Mouse (Mus musculus) mouse trophoblast stem cell (cell line): ENCODE results near the gene H2al1a.
"Not testable (repeated sequence)": the region's sequence is repeated elsewhere in the genome, so short reads cannot be mapped to it uniquely, and the experiment has no call there.

ENCODE experiments used
- in situ Hi-C, 2 experiments: fragments of 300-500 bp; cut with MseI, MboI; formaldehyde crosslinking; loops; 2 replicates in 1 of 2; 3 replicates in 1 of 2; pipeline ENCODE4 v1.15.1; 2025

Gene H2al1a

DNA sequence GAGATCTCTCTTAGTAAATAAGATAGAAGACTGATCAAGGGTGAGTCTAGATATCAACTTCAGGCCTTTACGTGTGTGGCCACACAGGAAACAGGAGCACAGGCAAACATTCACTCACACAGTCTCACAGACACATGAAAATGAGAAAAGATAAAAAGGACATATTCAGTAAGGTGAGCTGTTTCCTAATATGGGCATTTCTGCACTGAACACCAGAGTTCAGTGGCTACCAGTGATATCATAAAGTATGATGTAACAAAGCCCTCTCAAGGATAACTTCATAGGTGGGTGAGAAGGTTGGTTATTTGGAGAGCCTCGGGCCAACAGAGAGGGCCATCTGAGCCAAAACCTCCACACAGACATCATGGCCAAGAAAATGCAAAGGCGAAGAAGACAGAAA lies at the start of gene H2al1a:
Gene H2al1a, plus strand, starts transcription at position 301 of the 400 bp plus-strand sequence.
- in situ Hi-C loops: not testable (repeated sequence)

DNA sequence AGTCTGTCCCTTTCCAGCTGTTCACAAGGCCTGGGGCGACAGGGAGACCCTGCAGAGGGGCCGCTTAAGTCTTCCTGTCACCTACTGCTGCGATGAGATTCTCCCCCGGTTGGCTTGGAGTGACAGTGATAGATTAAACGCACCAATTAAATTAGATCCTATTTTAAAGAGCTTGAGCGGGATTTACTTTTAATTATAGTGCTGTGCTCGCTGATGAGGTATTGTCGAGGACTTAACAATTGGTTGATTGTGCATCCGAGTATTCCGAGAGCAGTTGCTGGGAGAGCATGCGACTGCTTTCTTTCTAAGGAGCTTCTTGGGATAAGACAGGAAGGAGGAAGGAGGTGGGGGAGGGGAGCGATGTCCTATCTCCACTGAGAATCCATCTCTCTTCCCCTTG lies 48.9 kb upstream of the H2al1a start:
- in situ Hi-C loops: loop anchor here in 1 of 2 experiments (25.0 kb wide), 1 partner anchor 112 kb away; no protein-coding TSS in a partner anchor

DNA sequence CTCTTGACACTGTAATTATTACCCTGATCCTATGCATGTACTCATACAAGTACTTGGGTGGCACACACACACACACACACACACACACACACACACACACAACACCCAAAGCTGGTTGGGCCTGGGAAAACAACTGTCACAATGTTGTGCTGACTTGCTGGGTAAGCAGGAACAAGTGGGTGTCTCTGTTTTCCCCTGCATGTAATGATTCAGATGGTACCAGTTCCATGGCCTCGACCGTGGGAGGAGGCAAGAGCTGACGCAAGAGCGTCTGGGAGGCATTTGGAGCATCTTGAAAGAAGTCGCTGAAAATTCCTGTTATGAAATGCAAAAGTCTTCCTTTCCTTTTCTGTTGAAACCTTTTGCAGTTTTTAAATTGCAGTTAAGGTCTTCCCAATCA lies 45.0 kb upstream of the H2al1a start:
- in situ Hi-C loops: loop anchor here in 1 of 2 experiments (25.0 kb wide), 1 partner anchor 108 kb away; no protein-coding TSS in a partner anchor

DNA sequence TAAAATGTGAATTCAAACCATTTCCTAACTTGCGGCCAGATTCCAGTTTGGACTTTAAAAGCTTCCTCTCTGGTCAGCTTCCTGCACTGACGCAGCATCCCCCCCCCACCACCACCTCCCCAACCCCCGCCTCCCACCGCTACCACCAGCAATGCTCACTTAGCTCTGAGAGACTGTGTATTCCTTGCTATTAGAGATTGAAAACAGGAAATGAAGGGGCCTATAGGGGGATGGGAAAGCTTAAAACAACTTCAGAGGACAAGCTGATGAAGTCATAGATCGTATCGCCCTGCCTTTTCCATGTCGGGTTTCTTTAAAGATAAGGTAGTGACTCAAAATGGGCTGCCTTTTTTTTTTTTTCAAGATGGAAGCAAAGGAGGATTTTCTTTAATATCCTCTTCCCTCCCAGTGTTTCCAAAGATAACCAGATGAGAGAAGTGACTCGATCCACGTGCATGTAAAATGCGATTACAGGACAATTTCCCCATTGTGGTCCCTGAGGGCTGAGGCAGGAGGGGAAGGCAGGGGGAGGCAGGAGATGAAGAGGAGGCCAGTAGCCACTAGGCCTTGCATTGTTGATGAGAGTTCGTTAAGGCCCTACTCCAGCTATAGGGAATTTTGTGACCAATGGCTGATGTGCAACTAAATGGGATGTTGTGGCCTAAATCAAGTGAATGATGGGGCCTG lies 44.4 kb upstream of the H2al1a start:
- in situ Hi-C loops: loop anchor here in 1 of 2 experiments (25.0 kb wide), 1 partner anchor 108 kb away; no protein-coding TSS in a partner anchor

DNA sequence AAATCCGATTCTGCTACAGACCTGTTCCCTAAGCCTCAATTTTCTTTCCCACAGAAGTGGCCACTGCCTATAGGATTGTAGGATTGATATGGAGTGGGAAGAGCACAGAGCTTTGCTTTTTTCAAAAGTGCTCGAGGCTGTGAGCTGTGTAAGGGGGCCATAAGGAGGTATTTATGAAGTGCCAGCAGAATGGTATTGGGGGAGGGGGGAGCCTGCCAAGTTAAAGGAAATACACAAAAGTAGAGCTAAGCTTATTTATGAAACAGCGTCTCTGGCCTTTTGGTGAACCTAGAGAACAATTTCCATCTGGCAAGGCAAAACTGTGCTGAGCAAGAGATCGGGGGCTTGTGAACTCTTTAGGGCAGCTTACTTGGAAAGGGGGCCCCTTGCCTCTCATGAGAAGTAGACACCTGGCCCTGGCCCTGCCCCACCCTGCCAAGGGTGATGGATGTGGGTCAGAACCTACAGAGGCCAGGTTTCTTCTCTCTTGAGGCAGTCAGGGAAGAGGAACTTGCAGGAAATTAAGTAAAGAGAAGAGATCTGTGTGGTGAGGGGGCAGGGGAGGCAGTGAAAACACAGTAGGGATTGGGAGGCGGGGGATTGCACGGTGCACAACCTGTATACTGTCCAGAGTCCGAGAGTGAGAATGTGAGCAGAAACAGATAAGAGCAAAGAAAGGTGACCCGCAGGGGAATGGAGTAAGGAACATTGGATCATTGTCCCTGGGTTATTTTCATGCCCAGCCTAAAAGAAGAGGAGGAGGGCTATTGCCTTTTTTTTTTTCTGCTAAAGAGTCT lies 43.3 kb upstream of the H2al1a start:
- in situ Hi-C loops: loop anchor here in 1 of 2 experiments (25.0 kb wide), 1 partner anchor 107 kb away; no protein-coding TSS in a partner anchor

DNA sequence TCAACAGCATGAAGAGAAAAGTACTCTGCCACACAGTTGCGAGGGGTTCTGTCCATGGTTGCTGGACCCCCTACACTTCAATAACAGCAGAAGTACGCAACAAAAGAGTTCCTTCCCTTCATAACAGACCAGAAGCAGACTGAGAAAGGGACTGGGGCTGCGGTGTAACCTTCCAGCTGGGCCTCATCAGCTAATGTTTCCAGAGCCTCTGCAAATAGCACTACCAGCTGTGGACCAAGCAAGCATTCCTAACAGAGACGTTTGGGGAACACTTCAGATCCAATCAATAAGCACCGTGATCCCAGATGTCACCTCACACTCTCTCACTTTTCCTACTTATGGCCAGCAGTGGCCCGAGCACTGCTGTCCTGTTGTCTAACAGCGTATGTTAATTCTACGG lies 34.1 kb upstream of the H2al1a start:
- in situ Hi-C loops: loop anchor here in 1 of 2 experiments (25.0 kb wide), 1 partner anchor 97 kb away; no protein-coding TSS in a partner anchor

DNA sequence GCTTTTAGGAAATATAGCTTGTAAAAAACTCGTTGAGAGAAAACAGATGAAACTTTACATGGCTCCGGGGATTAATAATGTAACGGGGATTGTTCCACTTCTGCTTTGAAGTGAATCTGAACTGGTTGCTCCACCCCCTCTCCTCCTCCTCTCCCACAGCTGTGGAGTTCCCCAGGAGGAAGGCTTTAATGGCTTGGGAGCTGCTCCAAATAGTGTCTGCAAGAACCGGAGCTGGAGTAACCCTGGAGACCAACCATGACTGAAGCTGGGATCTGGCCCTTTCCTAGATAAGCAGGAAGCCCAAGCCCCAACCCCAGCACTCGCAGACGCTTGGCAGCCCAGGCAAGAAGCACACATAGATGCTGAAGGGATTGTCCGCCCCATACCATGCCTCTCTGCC lies 31.3 kb upstream of the H2al1a start:
- in situ Hi-C loops: loop anchor here in 1 of 2 experiments (25.0 kb wide), 1 partner anchor 95 kb away; no protein-coding TSS in a partner anchor

DNA sequence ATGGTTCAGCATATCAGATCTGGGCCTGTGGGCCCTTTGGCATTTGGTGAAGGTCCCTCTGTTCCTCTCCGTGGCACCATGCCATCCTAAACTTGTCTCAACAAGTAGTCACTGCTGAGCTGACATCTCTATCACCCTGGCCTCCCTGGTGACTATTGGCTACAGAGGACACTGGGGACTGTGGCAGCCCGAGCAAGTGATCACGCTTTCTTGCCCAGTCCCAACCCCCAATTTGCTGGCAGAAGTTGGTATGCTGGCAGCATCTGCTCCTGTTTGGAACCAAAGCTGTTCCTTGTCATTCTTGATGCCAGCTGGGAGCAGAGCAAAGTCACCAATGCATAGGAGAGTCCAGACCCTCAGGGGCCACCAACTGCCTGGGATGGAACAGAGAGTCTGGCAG lies 30.0 kb upstream of the H2al1a start:
- in situ Hi-C loops: loop anchor here in 1 of 2 experiments (25.0 kb wide), 1 partner anchor 93 kb away; no protein-coding TSS in a partner anchor

DNA sequence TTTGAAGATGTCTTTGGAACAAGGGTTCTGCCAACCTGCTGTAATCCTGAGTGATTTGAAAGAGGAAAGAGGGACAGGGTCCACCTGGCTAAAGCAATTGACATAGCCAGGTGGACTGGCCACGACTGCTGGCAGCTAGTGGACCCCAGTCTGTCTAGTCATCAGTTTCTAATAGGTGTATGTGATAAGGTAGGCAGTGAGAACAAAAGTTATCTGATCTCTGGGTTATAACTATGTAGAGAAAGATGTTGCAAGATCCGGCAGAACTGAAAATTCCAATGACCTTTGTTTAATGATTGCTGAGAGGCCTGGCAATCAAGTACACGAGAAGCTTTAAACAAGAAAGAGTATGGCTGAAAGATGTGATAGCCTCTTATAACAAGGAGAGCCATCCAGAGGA lies 25.9 kb upstream of the H2al1a start:
- in situ Hi-C loops: loop anchor here in 1 of 2 experiments (25.0 kb wide), 1 partner anchor 89 kb away; no protein-coding TSS in a partner anchor

DNA sequence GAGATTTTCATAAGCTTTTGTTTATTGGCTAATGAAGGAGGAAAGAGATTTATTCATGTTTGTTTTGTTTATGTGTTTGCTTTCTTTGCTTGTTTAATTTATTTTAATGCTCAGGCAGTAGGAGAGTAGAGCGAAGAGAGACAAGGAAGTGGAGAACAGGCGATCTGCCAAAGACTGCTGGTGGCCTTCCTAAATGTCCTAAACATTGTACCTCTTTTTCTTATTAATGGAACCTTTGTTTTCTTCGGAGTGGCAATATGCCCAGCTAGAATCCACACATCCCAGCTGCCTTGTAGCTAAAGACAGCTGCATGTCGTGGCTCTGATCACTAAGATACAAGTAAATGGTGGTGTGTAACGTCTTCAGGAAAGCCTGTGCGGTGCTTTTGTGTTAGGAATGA lies 22.0 kb upstream of the H2al1a start:
- in situ Hi-C loops: no loop called here

DNA sequence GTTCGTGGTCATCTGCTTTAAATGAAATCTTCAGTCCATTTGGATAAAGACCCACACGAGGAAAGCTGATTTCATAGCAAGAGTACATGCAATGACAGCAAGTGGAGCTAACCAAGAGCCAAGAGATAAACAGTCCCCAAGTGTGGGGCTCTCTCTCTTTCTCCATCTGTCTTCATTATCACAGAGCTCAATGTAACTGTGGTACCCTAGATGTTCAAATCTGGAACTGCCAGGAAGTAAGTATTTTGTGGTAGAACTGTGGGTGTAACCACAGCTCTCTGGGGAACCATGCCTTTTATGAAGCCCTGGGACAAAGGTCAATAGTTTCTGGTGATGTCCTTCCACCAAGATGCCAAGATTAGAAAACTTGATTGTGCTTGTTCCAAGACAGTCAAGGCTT lies 18.3 kb upstream of the H2al1a start:
- in situ Hi-C loops: loop anchor here in 1 of 2 experiments (10.0 kb wide), 1 partner anchor 74 kb away; no protein-coding TSS in a partner anchor

DNA sequence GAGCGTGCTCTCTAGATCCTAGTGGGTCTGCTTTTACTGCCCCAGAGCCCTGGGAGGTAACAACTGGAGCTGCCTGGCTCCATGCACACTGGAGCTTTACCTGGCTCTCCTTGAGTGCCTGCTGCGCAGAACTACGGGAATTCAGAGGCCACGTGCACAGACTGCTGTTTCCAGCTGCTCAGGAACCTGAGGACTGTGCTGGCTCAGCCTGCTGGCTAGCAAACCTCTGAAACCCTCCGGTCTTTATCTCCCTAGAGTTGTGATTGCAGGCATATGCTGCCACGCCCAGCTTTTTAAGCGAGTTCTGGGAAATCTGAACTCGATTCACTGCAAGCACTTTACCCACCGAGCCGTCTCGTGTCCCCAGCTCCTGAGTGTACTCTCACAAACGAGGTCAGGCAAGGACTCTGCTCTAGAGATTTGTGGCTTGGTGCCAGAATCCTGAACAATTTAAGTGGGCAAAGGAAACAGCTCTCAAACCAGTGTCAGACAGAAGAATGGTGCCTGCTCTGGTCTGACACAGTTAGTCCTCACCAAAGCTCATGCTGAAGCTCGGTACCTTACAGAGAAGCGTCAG lies 10.7 kb upstream of the H2al1a start:
- in situ Hi-C loops: loop anchor here in 1 of 2 experiments (10.0 kb wide), 1 partner anchor 66 kb away; no protein-coding TSS in a partner anchor

DNA sequence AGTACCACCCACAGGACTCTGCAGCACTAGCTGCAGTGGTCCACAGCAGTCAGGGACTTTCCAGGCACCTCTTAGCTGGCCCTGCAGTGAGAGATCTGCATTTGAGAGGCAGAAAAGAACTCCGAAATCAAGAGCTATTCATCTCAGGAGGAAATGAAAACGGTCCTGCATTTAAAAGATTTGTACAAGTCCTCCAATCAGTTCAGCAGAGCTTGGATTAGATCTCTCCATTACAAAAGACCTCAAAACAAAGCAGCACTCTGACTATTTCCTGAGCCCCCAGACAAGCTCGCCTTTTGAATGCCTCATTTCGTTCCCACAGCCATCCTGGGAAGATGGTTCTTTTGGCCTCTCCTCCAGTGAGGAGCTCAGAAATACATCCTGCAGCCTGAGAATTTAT lies 9.8 kb upstream of the H2al1a start:
- in situ Hi-C loops: loop anchor here in 1 of 2 experiments (10.0 kb wide), 1 partner anchor 66 kb away; no protein-coding TSS in a partner anchor

DNA sequence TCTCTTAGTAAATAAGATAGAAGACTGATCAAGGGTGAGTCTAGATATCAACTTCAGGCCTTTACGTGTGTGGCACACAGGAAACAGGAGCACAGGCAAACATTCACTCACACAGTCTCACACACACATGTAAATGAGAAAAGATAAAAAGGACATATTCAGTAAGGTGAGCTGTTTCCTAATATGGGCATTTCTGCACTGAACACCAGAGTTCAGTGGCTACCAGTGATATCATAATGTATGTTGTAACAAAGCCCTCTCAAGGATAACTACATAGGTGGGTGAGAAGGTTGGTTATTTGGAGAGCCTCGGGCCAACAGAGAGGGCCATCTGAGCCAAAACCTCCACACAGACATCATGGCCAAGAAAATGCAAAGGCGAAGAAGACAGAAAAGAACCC lies 3.1 kb downstream of the H2al1a start, which contains the start of gene H2al1b:
Gene H2al1b, plus strand, starts transcription at position 301 of the 400 bp plus-strand sequence.
- in situ Hi-C loops: not testable (repeated sequence)

DNA sequence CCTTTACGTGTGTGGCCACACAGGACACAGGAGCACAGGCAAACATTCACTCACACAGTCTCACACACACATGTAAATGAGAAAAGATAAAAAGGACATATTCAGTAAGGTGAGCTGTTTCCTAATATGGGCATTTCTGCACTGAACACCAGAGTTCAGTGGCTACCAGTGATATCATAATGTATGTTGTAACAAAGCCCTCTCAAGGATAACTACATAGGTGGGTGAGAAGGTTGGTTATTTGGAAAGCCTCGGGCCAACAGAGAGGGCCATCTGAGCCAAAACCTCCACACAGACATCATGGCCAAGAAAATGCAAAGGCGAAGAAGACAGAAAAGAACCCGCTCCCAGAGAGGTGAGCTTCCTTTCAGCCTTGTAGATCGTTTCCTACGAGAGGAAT lies 6.3 kb downstream of the H2al1a start, which contains the start of gene H2al1c:
Gene H2al1c, plus strand, starts transcription at position 301 of the 400 bp plus-strand sequence.
- in situ Hi-C loops: not testable (repeated sequence)

DNA sequence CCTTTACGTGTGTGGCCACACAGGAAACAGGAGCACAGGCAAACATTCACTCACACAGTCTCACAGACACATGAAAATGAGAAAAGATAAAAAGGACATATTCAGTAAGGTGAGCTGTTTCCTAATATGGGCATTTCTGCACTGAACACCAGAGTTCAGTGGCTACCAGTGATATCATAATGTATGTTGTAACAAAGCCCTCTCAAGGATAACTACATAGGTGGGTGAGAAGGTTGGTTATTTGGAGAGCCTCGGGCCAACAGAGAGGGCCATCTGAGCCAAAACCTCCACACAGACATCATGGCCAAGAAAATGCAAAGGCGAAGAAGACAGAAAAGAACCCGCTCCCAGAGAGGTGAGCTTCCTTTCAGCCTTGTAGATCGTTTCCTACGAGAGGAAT lies 9.5 kb downstream of the H2al1a start, which contains the start of gene H2al1d:
Gene H2al1d, plus strand, starts transcription at position 301 of the 400 bp plus-strand sequence.
- in situ Hi-C loops: not testable (repeated sequence)

DNA sequence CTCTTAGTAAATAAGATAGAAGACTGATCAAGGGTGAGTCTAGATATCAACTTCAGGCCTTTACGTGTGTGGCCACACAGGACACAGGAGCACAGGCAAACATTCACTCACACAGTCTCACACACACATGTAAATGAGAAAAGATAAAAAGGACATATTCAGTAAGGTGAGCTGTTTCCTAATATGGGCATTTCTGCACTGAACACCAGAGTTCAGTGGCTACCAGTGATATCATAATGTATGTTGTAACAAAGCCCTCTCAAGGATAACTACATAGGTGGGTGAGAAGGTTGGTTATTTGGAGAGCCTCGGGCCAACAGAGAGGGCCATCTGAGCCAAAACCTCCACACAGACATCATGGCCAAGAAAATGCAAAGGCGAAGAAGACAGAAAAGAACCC lies 12.6 kb downstream of the H2al1a start, which contains the start of gene H2al1e:
Gene H2al1e, plus strand, starts transcription at position 301 of the 400 bp plus-strand sequence.
- in situ Hi-C loops: not testable (repeated sequence)

DNA sequence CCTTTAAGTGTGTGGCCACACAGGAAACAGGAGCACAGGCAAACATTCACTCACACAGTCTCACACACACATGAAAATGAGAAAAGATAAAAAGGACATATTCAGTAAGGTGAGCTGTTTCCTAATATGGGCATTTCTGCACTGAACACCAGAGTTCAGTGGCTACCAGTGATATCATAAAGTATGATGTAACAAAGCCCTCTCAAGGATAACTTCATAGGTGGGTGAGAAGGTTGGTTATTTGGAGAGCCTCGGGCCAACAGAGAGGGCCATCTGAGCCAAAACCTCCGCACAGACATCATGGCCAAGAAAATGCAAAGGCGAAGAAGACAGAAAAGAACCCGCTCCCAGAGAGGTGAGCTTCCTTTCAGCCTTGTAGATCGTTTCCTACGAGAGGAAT lies 15.8 kb downstream of the H2al1a start, which contains the start of gene H2al1f:
Gene H2al1f, plus strand, starts transcription at position 301 of the 400 bp plus-strand sequence.
- in situ Hi-C loops: not testable (repeated sequence)

DNA sequence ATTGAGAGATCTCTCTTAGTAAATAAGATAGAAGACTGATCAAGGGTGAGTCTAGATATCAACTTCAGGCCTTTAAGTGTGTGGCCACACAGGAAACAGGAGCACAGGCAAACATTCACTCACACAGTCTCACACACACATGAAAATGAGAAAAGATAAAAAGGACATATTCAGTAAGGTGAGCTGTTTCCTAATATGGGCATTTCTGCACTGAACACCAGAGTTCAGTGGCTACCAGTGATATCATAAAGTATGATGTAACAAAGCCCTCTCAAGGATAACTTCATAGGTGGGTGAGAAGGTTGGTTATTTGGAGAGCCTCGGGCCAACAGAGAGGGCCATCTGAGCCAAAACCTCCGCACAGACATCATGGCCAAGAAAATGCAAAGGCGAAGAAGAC lies 18.9 kb downstream of the H2al1a start, which contains the start of gene H2al1g:
Gene H2al1g, plus strand, starts transcription at position 301 of the 400 bp plus-strand sequence.
- in situ Hi-C loops: not testable (repeated sequence)

DNA sequence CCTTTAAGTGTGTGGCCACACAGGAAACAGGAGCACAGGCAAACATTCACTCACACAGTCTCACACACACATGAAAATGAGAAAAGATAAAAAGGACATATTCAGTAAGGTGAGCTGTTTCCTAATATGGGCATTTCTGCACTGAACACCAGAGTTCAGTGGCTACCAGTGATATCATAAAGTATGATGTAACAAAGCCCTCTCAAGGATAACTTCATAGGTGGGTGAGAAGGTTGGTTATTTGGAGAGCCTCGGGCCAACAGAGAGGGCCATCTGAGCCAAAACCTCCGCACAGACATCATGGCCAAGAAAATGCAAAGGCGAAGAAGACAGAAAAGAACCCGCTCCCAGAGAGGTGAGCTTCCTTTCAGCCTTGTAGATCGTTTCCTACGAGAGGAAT lies 22.1 kb downstream of the H2al1a start, which contains the start of gene H2al1h:
Gene H2al1h, plus strand, starts transcription at position 301 of the 400 bp plus-strand sequence.
- in situ Hi-C loops: not testable (repeated sequence)

DNA sequence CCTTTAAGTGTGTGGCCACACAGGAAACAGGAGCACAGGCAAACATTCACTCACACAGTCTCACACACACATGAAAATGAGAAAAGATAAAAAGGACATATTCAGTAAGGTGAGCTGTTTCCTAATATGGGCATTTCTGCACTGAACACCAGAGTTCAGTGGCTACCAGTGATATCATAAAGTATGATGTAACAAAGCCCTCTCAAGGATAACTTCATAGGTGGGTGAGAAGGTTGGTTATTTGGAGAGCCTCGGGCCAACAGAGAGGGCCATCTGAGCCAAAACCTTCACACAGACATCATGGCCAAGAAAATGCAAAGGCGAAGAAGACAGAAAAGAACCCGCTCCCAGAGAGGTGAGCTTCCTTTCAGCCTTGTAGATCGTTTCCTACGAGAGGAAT lies 25.3 kb downstream of the H2al1a start, which contains the start of gene H2al1i:
Gene H2al1i, plus strand, starts transcription at position 301 of the 400 bp plus-strand sequence.
- in situ Hi-C loops: not testable (repeated sequence)
